Mouse (Mus musculus) lung, adult 2 months (tissue): ENCODE measurements at regions not wholly inside any gene's neighbourhood (a gene's known extent, or its start where the extent isn't known, plus 50 kb on each side); places are given as distances from the start of the nearest gene placed in this dataset.

Experiments used
- CTCF ChIP-seq: fragments of 200-500 bp; IDR thresholded peaks from 2 replicates; pipeline ENCODE4 v1.5.1; 2011; ENCODE audit warnings: mild to moderate bottlenecking, low read length, control low read depth; ENCODE audit not compliant: insufficient read depth
- POLR2A ChIP-seq: fragments of 200-500 bp; IDR thresholded peaks from 2 replicates; pipeline ENCODE4 v1.6.1; 2011; ENCODE audit warnings: low read depth, mild to moderate bottlenecking, control low read depth, low read length, borderline replicate concordance; ENCODE audit errors: extremely low read depth

DNA sequence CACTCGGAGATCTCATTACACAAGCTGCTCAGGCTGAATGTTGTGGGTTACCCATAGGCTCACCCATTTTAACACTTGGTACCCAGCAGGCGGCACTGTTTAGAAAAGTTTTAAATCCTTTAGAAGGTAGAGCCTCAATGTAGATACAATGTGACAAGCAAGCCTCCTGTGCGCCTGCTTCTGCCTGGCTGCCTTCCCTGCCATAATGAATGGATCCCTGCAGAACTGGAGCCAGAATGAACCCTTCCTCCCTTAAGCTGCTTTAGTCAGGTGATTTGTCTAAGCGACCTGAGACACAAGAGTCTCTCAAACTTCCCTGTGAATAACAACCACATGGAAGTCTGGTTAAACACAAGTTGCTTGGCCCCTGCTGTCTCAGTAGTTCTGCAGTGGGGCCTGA is 64.7 kb upstream of the Gm10181 start:
- TF ChIP-seq CTCF (no peak), POLR2A (no peak)
